Mouse (Mus musculus) adrenal gland, adult 8-10 months (tissue): ENCODE measurements around the gene Fasn. TPM values are rescaled to one million over a fixed set of nuclear protein-coding genes. Genes with fewer than 3 reads are reported as not detected.

ENCODE experiments used
- DNase-seq: peaks from one replicate; pipeline ENCODE4 v3.0.0; 2022
- total RNA-seq, 4 experiments: library from RNA; stranded (reverse); gene quantifications; 2 replicates each; pipeline ENCODE4 v1.2.4; 2022

Gene Fasn
- total RNA-seq, 4 experiments from 2014 or later, result 300 to 1,377 (median 701) TPM

GRCm38 (mm10) chr11:120760236-120760635 is 64.1 kb downstream of the Fasn start:
- DNase-seq, result no peak

Other genes starting within 250 kb of the Fasn start
- gene Arhgdia, start 242.9 kb downstream of the Fasn start, total RNA-seq, result 100 to 1,000 TPM; 356 to 389 (median 365) TPM
- 100 to 1,000 TPM in 1 of 4 experiments, 10 to 100 TPM in 3; 52.1 to 102 (median 72.7) TPM for gene Alyref, start 226.2 kb downstream of the Fasn start, total RNA-seq
- 100 to 1,000 TPM in 2 of 4 experiments, 10 to 100 TPM in 2; 90.3 to 112 (median 98.6) TPM for gene Anapc11, start 226.1 kb downstream of the Fasn start, total RNA-seq
- gene Npb, start 216.1 kb downstream of the Fasn start, total RNA-seq, result 1 to 10 TPM in 2 of 4 experiments, not detected in 2; 1.3 to 2.1 TPM
- gene Pcyt2, start 206.6 kb downstream of the Fasn start, total RNA-seq, result 100 to 1,000 TPM; 201 to 310 (median 259) TPM
- 10 to 100 TPM; 61.1 to 97.1 (median 75.7) TPM for gene Sirt7, start 199.3 kb downstream of the Fasn start, total RNA-seq
- gene Mafg, start 190.9 kb downstream of the Fasn start, total RNA-seq, result 10 to 100 TPM; 53.2 to 74.4 (median 69.7) TPM
- 1 to 10 TPM in 3 of 4 experiments, under 1 TPM in 1; 0.73 to 2.0 (median 1.3) TPM for gene Pycr1, start 180.8 kb downstream of the Fasn start, total RNA-seq
- gene Myadml2, start 176.4 kb downstream of the Fasn start, total RNA-seq, result 1 to 10 TPM in 1 of 4 experiments, under 1 TPM in 2, not detected in 1; 0.65 to 1.2 (median 0.81) TPM
- gene Notum, start 163.4 kb downstream of the Fasn start, total RNA-seq, result 1 to 10 TPM; 5.1 to 9.0 (median 7.2) TPM
- gene Aspscr1, start 151.6 kb downstream of the Fasn start, total RNA-seq, result 100 to 1,000 TPM; 101 to 108 (median 106) TPM
- 10 to 100 TPM; 49.3 to 61.7 (median 55.7) TPM for gene Cenpx, start 110.8 kb downstream of the Fasn start, total RNA-seq
- gene Lrrc45, start 110.6 kb downstream of the Fasn start, total RNA-seq, result 10 to 100 TPM; 26.1 to 57.9 (median 42.3) TPM
- gene Rac3, start 103.1 kb downstream of the Fasn start, total RNA-seq, result 10 to 100 TPM; 11.1 to 23.9 (median 15.9) TPM
- gene Dcxr, start 97.3 kb downstream of the Fasn start, total RNA-seq, result 100 to 1,000 TPM in 2 of 4 experiments, 10 to 100 TPM in 2; 41.6 to 142 (median 76.2) TPM
- gene Cbr2, start 92.4 kb downstream of the Fasn start, total RNA-seq, result 10 to 100 TPM in 1 of 4 experiments, 1 to 10 TPM in 3; 4.8 to 11.4 (median 6.5) TPM
- 10 to 100 TPM in 3 of 4 experiments, 1 to 10 TPM in 1; 9.3 to 13.1 (median 11.6) TPM for gene Hmga1b, start 61.8 kb downstream of the Fasn start, total RNA-seq
- 10 to 100 TPM; 17.3 to 21.4 (median 20.5) TPM for gene Rfng, start 40.3 kb downstream of the Fasn start, total RNA-seq
- 100 to 1,000 TPM; 138 to 150 (median 147) TPM for gene Gps1, start 40.3 kb downstream of the Fasn start, total RNA-seq
- 10 to 100 TPM; 62.8 to 71.6 (median 70.5) TPM for gene Dus1l, start 28.1 kb downstream of the Fasn start, total RNA-seq
- gene Ccdc57, start 108.3 kb upstream of the Fasn start, total RNA-seq, result 10 to 100 TPM in 3 of 4 experiments, 1 to 10 TPM in 1; 9.9 to 24.5 (median 15.1) TPM
- gene Slc16a3, start 123.9 kb upstream of the Fasn start, total RNA-seq, result 1 to 10 TPM in 3 of 4 experiments, under 1 TPM in 1; 0.55 to 1.7 (median 1.5) TPM
- gene Csnk1d, start 166.8 kb upstream of the Fasn start, total RNA-seq, result 100 to 1,000 TPM; 117 to 145 (median 136) TPM
- 1 to 10 TPM in 1 of 4 experiments, under 1 TPM in 3; 0.56 to 1.0 (median 0.74) TPM for gene Cd7, start 214.9 kb upstream of the Fasn start, total RNA-seq
- not detected for gene Sectm1b, start 239.0 kb upstream of the Fasn start, total RNA-seq